Mouse (Mus musculus): ENCODE measurements around the gene Gal3st1.

Gal3st1 gene

GRCm38 (mm10) chr11:4035116-4035892 is 51.9 kb downstream of the Gal3st1 start:
- DNase-seq, result no peak

- no peak for DNase-seq
These were observed 52.5 kb downstream of the Gal3st1 start for GRCm38 (mm10) chr11:4035916-4036315.

DNA sequence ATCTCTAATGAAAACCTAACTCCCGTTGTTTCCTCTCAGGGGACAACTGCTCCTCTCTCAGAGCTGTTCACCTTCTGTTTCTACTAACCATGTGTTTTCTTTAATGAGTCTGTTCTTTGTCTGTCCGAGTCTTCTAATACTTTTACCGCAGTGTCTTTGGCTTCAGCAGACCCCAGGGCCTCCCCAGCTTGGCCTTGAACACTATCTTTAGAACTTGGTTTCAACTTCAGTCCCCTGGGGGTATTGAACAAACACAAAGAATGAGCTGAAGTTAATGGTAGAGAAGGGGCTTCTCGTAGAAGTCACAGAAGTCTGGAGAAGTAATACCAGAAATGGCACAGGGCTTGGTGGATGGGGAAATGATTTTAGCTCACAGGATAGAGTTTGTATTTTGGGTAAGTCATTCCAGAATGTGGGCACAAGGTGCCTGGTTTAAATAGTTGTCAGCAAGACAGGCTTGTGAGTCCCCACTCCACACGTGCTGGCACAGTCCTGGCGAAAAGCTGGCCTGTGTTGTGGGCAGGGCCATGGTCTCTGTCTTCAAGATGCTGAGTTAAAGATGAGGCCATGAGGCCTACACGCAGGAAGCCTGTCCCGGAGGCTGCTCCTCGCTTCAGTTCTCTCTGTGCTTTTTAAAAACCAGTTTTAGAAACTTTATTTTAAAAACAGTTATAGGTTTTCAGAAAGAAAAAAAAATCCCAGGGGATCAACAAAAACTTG is 53.1 kb downstream of the Gal3st1 start:
- no peak for DNase-seq

GRCm38 (mm10) chr11:4039951-4040350 is 56.5 kb downstream of the Gal3st1 start:
- DNase-seq, result no peak

DNA sequence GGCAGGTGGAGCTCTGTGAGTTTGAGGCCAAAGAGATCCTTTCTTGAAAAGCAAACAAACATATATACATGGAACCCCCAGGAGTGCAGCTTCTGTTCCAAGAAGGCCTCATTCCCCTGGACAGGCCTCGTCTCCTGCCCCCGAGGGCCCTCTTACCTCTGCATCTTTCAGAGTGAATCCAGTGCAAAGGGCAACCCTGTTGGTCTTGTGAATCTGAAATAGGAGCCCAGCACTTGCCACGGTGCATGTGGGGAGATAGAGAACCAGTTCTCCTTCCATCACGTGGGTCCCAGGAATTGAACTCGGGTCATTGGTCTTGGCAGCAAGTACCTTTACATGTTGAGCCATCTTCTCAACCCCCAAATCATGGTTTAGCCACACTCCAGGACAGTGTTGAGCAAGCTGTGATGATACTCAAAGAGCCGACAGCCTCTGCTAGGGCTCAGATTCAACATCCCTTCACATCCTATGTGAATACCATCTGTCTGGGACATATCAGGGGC is 57.7 kb downstream of the Gal3st1 start:
- no peak for DNase-seq

GRCm38 (mm10) chr11:4043081-4043480 is 59.6 kb downstream of the Gal3st1 start:
- DNase-seq, result no peak

GRCm38 (mm10) chr11:4046526-4046925 is 63.1 kb downstream of the Gal3st1 start:
- DNase-seq, result no peak

DNA sequence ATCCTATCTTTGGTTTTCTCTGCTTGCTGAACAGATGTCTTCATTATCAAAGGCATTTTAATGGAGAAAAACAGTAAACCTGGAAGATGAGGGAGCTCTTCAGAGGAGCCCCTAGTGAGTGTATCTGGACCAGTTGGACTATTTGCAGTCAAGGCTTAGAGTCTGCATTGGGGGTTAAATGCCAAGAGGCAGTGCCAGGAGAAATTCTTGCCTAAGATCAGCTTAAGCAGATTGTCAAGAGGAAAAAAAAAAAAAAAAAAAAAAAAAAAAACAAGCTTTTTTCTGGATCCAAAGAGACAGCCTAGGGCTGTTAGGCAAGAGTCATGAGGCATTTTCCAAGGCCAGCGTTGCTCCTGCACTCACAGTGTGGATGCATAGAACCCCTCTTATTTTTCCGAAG is 64.3 kb downstream of the Gal3st1 start:
- DNase-seq, result no peak

DNA sequence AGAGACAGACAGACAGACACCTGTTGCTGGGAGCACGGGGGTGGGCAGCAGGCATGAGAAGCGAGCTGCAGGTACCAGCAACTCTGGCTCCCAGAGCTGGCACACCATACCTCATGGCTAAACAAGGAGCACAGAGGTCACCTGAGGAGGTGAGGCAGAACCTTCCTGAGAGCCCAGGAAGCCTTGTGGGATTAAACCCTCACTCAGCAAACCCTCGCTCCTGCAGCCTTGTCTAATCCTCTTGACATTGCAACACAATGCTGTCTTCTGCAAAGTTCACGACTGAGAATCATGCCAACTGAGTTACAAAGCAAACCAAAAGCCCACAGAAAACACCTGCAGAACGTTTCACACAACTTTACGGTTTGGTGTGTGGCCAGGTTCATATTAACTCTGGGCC is 65.0 kb downstream of the Gal3st1 start:
- no peak for DNase-seq
